Comparison of ENCODE assay signal across 8 mouse cellular contexts in genomic region chr5:38479908-38480725, GRCm38 (mm10). TPM values are rescaled to one million over a fixed set of nuclear protein-coding genes. Genes with fewer than 3 reads are reported as not detected.
DNase-seq lines count a peak whose midpoint lies in the region; ATAC-seq and TF ChIP-seq lines count a peak whose summit lies in the region.

No protein-coding gene starts in this region.

- no peak for TF ChIP-seq CTCF in liver, embryonic 14.5 days (IDR thresholded peaks at IDR 0.05; ENCODE audit: low read depth)

- ATAC-seq in frontal cortex, adult (ENCODE audit: low TSS enrichment): peak; percentile 88
- ATAC-seq in inflammation-experienced regulatory T-cells, adult 6 months: peak; percentile 98
- peak; percentile 67 for ATAC-seq in liver, embryonic 14.5 days (ENCODE audit: insufficient read depth)

- WGBS in liver, embryonic 14.5 days (ENCODE audit: insufficient replicate concordance): 22% methylated on average over 22 of the region's 22 CpGs

- no peaks in the 10 kb centered on the region for H3K36me3 ChIP-seq in liver, embryonic 14.5 days (replicated peaks; ENCODE audit: control insufficient read depth, insufficient read depth, low read depth)

- H3K9me3 ChIP-seq in liver, embryonic 14.5 days (ENCODE audit: control insufficient read depth, low read length): no peaks in the 10 kb centered on the region

- peaks cover 17 to 28% of the 10 kb centered on the region in 2 experiments for H3K4me1 ChIP-seq in liver, embryonic 14.5 days (replicated peaks; ENCODE audit: control insufficient read depth in 2 of 2, insufficient read depth in 2 of 2, low read length in 1 of 2)

- no peak for DNase-seq in frontal cortex, postnatal 25 days (ENCODE audit: low spot score in 2 of 2)
- DNase-seq in cerebellum, adult 9-11 months: peak; percentile 65
- peak; percentile 27 for DNase-seq in gastrocnemius, postnatal 25 days
- no peak for DNase-seq in liver, embryonic 14.5 days (ENCODE audit: low read depth in 3 of 3, low spot score in 3 of 3)
- DNase-seq in naive thymus-derived CD4-positive, alpha-beta T cell, adult 2 months (ENCODE audit: low read depth): peak; percentile 82
- peak; percentile 82 for DNase-seq in thymus, postnatal 0 days (ENCODE audit: low spot score)

- no peak for TF ChIP-seq EP300 in liver, embryonic 14.5 days (IDR thresholded peaks at IDR 0.05; ENCODE audit: low read depth)

- peak overlapping the region; percentile 96 for H3K4me2 ChIP-seq in liver, embryonic 14.5 days (ENCODE audit: low read depth)

- H3K27ac ChIP-seq in liver, embryonic 14.5 days: peak overlapping the region; percentile 71

- no peaks in the 10 kb centered on the region for H3K27me3 ChIP-seq in liver, embryonic 14.5 days (ENCODE audit: control insufficient read depth, insufficient read depth, low read length)

- peak overlapping the region; percentile 63 to 64 for H3K4me3 ChIP-seq in liver, embryonic 14.5 days (ENCODE audit: insufficient read depth in 1 of 2, low read depth in 2 of 2, low read length in 2 of 2)

- peak overlapping the region; percentile 79 for H3K9ac ChIP-seq in liver, embryonic 14.5 days (replicated peaks)

RNA-seq across cellular contexts. Expression of gene Slc2a9, which starts 22.8 kb away (rescaled TPM):
- under 1 TPM; 0.10 to 0.43 TPM for total RNA-seq in gastrocnemius, postnatal 25 days (2021)
- polyA plus RNA-seq in inflammation-experienced regulatory T-cells, adult 6 months (2017; shearing (Covaris generic)): 10 to 100 TPM in 1 of 3 experiments, 1 to 10 TPM in 2; 7.6 to 10.5 (median 8.7) TPM
- polyA plus RNA-seq in liver, embryonic 14.5 days (2012; rRNA removed): 1.1 and 1.6 TPM in 2 replicates
- 1.8 and 1.9 TPM in 2 replicates for polyA plus RNA-seq in liver, embryonic 14.5 days (2014; fragmentation: Nextera tagmentation; extraction: Ambion mirVana)
- polyA plus RNA-seq in thymus, postnatal 0 days (2015; fragmentation: Nextera tagmentation; extraction: Ambion mirVana): 4.7 and 5.2 TPM in 2 replicates

Comparison
In these comparisons a context has a peak if more than half of its experiments do, and no peak if none do; other contexts are left out.
1. DNase-seq: peak in cerebellum, adult 9-11 months (single experiment), gastrocnemius, postnatal 25 days (single experiment), naive thymus-derived CD4-positive, alpha-beta T cell, adult 2 months (single experiment) and thymus, postnatal 0 days (single experiment); none in frontal cortex, postnatal 25 days (0 of 2) and liver, embryonic 14.5 days (0 of 3).
2. Peak in every context shown above with its lines, with median percentiles within 50 percentile points of each other: ATAC-seq.